Mouse (Mus musculus) 3134 (cell line): ENCODE measurements at regions not wholly inside any gene's neighbourhood (a gene's known extent, or its start where the extent isn't known, plus 50 kb on each side); places are given as distances from the start of the nearest gene placed in this dataset.

ENCODE experiments used
- DNase-seq: peaks from one replicate; pipeline ENCODE4 v3.0.0-alpha.2; 2011; ENCODE audit warnings: low spot score; ENCODE audit not compliant: insufficient read length; ENCODE audit errors: extremely low read depth

DNA sequence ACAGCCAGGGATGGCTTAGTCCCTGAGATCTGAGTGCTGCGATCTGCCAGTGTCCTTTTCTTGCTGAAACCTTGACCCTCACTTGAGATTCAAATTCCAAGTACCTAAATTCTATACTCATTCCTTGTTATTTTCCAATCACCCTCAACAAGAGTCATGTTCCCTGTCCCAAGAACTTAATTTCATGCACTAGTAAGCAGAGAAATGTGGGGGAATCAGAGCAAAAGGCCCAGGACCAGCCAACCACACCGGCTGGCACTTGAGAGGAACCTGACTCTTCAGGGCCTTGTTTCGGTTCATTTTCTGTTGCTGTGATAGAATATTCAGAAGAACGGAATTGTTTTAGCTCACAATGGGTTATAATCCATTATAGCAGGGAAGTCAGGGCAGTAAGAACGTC is 583.7 kb upstream of the Adam5 start:
- DNase-seq = no peak

DNA sequence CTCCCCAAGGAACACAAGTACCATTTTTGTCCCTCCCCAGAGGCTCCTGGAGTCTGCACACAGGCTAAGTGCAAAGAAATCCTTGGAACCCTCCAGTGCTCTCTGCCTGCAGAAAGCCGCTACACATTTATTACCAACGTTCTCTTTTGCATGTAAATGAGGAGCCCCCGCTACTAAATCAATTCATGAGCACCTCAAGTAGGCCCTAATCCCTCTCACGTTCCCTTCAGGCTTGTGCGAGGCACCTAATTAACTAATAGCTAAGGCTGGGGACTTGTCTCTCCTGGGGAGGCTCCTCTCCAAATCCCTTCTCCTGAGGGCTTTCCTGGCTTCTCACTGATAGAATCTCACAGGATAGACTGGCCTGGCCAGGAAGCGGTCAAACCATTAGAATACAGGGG is 568.6 kb upstream of the Adam5 start:
- DNase-seq = no peak

DNA sequence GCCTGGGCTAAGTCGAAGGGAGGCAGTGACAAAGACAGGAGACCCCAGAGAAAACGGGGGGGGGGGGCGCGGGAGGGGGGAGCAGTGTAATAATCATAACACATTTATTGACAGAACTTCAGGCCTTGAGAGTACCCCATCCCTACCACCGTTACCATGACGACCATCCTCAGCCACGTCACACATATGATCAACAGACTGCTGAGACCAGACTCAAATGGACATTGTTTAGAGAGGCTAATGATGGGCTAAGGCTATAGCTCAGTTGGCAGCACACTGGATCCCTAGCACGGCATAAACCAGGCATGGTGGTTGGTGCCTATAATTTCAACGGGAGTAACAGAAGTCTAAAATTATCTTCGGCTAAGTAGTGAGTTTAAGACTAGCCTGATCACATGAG is 565.8 kb upstream of the Adam5 start:
- no peak for DNase-seq

DNA sequence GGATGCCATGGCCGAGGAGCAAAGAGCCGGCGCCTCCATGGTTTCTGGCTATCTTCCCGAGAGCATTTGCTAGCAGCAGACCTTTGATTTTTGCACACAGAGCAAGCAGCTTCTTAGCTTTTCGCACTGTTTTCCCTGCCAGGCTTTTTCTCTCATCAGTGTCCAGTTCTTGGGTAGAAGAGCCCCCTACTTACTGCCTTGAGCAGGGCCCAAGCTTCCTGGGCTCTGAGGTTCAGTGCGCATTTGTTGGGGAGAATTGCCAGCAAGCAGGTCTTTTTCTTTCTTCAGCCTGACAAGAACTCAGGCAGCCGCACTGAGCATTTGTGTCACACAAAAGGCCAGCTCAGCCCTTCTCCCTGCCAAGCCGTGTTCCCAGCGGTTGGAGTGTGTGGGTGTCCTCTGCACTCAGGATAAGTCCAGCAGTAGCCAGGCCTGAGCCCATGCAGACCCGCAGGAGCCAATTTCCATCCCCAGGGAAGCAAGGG is 565.2 kb upstream of the Adam5 start:
- DNase-seq = no peak

DNA sequence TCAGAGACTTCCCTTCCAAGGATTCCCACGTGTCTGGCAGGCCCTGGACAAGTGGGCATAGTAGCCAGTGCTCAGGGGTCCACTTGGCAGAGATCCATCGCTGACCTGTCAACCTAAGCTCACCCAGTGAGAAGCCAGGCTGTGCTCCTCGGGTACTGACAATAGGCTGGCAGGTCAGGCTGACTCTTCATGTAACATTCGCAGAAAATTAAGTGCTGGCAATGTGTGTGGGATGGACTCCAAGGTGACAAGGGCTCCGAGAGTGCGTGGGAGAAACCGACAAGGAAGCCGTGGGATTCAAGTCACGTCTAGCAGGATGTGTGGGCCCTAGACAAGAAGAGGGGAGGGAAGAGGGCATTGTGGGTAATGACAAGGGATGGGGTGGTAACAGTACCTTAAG is 564.6 kb upstream of the Adam5 start:
- DNase-seq = no peak

DNA sequence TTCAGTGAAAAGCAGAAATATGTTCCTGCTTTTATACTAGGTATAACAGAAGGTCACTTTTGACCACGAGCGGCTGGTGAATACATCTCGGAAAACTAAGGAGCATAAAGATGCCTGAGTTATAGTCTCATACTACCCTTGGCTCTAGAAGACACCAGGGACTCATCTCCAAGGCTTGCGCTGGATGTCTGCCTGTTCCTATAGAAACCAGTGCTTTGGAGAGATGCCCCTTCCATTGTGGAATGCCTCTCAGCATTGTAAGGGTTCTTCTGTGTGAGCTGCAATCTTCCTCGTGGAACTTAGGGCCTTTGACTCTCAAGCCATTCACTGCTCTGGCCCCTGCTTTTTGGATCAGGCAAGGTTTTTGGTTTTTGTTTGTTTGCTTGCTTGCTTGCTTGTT is 561.0 kb upstream of the Adam5 start:
- DNase-seq = no peak

DNA sequence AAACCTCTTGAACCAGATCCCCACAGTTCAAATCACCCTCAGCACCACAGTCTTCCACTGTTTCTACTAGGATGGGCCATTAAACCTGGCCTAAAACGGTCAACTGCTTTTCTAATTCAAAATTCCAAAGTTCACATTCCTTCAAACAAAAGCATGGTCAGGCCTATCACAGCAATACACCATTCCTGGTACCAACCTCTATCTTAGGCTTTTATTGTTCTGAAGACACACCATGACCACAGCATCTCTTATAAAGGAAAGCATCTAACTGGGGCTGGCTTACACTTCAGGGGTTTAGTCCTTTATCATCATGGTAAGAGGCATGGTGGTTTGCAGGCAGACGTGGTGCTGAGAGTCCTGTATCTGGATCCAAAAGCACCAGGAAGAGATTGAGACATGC is 560.4 kb upstream of the Adam5 start:
- no peak for DNase-seq

DNA sequence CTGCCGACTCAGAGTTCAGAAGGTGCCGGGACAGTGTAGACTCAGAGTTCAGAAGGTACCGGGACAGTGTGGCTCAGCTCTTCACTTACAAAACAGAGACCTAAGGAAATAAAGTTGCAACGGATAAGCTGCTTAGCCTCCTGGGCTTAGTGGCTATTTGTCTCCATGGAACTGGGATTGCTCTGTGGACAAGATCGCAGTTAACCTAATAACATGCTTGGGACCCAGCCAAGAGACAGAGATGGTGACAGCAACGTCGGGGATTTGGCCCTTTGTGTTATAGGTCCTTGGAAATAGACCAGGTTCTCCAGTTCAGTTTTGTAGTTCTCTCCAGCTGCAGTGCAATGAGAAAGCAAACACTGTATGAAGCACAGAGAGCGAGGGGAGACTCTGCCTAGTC is 549.1 kb upstream of the Adam5 start:
- DNase-seq = no peak

DNA sequence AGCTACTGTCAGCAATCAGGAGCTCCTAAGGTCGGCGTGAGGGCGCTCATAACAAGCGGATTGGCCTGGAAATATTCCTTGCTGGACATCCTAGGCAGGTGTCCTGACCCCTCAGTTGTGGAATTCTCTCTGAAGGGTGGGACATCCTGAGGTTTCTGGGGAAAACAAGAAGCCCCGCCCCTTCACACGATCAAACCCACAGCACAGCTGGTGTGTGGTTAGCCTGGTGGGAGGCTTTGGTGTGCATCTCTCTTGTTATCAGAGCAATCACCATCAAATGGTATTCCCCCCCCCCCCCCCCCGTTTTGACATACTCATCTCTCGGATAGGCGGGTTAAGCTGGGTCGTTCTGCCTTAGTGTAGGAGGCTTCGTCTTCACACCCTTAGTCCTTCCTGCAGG is 546.8 kb upstream of the Adam5 start:
- no peak for DNase-seq

DNA sequence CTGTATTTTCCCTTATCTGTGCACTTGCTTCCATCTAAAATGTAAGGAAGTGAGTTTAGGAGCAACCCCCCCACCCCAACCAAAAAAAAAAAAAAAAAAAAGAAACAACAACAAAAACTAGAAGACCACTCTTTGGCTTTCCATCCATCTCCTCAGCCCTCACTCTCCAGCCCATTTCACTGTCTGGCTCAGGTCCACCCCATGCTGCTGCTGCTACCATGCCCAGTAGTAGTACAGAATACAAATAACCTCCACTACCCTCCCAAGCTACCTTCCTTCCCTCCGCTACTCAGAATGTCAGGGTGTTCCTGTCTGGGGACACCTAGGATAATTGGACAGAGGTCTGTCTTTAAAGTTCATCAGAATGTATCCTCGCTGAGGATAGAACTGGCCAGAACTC is 545.2 kb upstream of the Adam5 start:
- no peak for DNase-seq

DNA sequence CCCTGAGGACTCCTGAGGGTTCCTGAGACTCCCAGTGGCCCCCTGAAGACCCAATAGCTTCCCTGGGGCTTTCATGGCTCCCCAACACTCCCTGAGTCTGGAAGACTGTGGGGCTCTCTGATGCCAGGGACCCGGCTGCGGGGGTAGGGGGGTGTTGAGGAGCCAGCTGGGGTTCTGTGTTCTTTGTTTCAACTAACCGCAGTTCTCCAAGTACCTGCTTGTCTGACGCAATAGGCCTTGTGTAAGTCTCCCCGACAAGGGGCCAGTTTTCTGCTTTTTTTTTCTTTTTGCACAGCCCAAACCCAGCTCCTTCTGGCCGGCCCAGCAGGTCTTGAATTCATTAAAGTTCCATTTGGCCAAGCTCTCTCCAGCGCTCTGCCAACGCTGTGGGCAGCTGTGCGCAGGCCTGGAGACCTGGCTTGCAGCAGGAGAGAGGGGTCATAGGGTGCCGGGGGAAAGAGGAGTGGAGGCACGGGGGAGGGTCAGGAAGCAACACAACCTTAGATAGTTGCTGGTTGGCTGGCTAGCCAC is 544.5 kb upstream of the Adam5 start:
- no peak for DNase-seq

DNA sequence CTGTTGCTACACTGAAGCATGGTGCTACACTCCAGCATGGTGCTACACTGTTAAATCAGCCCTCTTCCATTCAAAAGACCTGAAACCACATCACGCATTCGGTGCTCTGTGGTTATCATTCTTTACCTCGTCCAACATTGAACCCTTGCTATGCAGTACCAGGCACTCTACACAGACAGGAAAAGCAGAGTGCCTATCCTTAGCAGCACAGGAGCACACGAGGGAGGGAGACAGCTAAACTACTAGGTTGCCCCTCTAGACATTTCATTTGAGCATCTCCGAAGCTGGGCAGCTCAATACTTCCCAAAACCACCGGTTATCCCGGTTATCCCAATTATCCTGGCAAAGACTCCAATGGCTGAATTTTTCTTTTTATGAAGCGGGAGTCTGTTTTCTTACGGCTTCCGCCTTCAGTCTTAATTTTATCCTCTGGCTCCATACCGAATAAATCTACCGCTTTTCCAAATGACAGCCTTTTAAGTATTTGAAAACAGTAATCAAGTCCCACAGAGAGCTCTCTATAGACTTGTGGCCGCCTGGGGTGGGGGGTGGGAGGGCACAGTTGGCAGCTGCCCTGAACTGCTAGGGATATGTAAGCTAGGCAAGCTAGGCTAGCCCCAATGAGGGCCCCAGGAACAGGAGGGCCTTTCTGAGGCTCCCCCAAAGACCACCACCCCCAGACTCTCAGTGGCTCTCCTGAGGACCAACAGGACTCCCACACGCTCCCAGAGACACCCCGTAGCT is 543.8 kb upstream of the Adam5 start:
- no peak for DNase-seq

DNA sequence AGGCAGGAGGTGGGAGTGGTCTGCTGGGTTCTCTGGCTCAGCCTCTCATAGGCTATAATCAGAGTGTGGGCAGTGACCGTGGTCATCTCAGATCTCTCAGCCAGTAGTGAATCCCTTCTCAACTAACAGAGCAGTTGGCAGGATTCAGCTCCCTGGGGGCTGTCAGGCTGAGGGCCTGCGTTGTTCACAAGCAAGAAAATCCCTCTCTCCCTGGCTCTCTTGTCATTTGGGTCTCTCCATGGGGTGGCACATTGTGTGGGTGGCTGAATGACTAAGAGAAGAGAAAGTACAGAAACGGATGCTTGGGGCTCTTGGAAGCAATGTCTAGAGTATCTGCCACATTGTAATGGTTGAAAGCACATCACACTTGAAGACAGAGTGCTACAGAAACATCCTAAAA is 542.0 kb upstream of the Adam5 start:
- DNase-seq = no peak

DNA sequence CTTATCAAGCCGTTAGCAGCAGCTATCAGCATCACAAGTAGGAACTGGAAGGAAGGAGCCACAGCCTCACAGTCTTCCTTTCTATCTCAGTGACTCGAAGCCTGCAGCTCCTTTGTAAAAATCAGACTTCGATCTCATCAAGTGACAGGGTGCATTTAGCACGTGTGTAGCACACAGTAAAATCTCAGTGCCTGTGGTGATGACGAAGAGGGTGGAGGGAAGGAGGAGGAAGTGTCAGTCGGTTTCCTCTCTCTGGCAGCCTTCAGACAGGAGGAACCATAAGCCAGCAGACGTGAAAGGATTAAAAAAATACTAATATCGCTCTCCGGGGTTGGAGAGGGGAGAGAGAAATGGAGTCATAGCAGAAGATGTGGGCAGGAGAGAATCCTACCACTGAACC is 538.5 kb upstream of the Adam5 start:
- no peak for DNase-seq

DNA sequence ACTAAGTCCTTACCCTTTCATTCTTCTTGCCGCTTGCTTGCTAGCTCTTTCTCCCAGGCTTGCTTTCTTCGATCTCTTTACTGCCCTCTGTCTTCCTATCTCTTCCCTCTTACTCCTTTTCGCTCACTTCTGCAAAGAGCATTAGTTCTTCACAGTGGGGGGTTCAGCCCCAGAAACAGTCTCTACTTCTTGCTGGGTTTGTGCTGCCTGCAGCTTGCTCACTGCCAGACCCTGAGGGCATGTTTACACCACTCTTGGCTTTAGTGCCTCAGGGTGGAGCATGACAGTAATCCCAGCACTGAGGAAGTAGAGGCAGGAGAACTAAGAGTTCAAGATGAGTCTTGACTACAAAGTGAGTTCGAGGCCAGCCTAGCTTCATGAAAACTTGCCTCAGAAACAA is 538.0 kb upstream of the Adam5 start:
- no peak for DNase-seq

DNA sequence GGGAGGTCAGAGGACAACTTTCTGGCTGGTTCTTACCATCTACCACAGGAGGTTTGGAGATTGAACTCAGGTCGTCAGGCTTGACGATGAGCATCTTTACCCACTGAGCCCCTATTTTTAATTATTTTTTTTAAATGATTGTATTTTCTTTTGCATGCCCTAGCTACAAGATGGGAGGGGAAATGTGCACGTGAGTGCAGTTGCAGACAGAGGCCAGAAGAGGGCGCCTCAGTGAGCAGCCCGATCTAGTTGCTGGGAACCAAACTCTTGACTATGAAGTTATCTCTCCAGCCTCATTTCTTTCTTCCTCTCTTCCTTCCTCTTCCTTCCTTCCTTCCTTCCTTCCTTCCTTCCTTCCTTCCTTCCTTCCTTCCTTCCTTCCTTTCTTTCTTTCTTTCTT is 537.3 kb upstream of the Adam5 start:
- DNase-seq = no peak

DNA sequence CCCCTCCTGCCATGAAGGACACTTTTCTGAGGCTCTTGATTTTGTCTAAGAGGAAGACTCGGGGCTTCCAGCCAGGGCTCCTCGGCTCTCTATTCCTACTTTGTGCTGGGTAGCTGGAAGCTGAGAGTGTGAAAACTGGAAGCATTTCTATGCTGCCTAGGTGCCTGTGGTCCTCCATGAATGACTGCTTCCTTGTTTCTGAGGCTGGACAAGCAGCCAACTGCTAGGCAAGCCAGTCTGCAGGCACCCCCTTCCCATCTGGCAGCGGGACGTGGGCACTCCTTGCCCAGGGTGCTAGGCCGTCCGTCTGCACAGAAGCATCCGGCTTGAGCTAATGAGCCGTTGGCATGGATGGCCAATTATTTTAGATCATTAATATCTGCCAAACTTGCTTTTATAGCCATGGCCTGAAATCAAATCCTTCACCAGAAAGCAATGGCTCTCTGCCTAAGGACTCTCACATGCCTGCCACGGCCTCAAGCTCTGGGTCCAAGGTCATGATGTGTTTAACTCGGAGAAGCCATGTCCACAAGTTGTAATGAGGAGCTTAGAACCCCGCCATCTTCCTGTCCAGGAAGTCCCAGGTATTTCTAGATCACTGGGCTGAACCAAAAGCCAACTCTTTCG is 534.5 kb upstream of the Adam5 start:
- no peak for DNase-seq

DNA sequence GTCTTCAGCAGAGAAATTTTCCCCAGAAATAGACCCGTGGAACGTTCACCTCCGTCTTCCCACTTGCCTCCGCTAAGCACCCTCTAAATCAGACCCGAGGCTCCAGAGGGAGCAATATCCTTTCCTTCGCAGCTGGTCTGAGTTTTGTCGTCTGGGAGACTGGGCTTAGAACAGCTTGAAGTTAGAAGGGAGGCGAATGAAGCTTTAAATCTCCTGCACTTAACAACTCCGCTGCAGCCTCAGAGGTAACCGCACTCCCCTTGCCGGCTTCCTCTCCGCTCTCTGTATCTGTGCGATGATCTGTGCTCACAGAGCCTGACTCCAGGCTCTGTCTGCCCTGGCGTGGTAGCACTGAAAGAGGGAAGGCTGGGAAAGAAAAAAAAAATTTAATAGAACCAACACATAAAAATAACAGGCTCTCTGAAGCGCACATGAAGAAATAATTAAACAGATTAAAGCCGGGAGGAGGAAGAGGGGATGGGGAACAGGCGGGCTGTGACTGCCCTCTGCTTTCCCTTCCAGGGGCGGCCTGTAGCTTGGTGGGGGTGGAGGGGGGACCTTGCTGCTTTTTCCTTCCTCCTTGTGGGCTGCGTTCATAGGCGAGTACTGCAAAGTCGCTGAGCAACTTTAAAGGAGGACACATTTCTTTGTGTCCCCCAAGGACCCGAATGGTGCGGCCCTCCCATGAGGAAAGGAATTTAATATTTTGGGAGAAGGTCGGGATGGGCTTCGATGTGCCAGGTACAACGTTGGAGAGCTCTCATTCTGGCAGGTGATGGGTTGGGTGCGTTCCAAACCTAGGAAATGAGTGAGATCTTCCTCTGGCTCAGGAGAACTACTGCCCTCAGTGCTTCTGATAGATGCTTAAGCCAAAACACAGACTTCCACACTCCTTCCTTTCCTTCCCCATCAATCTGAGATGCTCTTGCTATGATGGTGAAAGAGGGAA is 529.9 kb upstream of the Adam5 start:
- DNase-seq = no peak

DNA sequence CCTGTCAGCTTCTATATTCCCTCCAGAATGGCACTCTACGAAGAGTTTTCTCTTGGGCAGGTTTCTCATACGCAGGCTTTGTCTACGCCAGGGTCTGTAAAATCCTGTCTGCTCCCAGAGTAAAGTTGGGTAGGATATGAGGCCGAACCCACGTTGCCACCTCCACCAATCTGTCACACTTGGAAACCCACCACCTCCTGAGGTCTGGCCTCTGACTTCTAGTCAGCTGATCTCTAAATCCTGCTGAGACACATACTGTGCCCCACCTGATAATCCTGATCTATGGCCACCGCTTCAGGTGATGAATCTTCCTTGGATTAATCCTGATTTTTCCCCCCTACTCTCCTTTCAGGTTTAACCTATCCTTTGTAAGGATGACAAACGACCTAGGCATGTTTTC is 529.2 kb upstream of the Adam5 start:
- DNase-seq = no peak

DNA sequence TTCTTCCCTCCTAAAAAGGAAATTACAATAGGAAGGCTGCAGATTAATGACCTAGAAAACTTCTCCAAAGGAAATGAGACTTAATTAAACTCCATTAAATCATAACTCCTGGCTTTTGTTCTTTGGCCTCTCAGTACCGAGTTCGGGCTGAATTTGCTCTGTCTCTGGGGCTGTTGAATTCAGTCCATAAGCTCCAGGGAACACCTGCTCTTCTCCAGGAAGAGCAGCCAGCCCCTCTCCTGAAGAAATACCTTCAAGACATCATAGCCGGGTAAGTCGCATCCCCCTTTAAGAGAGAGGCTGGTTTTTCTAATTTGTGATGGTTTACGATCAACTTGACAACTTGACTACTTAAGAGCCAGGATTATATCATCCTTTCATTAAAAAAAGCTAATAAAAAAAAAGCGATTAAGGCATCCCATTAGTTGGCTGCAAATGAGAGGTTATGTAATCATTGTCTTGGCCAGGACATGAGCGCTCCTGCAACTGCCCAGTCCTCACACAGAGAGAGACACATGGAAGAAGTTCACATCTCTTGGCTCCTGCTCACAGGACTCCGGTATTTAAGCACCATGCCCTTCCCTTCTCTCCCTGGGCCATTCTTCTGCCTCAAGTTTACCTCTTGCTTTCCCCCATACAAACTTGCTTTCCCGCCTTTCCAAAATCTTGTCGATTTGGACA is 524.0 kb upstream of the Adam5 start:
- no peak for DNase-seq

DNA sequence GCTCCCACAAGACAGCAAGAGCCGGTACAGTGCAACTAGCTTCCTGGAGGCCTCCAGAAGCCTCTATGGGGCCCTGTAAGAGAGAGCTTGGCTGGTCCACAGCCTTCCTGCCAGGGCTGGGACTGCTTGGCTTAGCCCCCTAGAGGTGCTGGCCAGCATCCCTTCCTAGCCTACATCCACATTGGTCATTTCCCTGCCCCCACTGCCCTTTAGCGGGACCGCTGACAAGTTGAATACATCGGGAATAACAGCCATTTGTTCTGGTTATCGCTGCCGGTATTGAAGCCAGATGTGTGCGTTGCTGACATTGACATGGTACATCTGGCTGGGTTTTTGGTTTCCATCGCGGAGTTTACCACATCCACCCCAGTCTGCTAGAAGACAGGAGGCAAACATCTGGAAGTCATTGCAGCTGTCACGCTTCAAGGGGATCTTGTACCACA is 519.0 kb upstream of the Adam5 start:
- no peak for DNase-seq
